Mouse (Mus musculus) embryonic fibroblast, embryonic 13.5 days (primary cell): ENCODE data around the gene Dnal4.

Experiments used
- CTCF ChIP-seq: IDR thresholded peaks from 2 replicates; pipeline ENCODE4 v1.5.1; 2011; ENCODE audit warnings: mild to moderate bottlenecking, control low read depth, low read length, moderate library complexity, borderline replicate concordance; ENCODE audit not compliant: insufficient read depth
- POLR2A ChIP-seq: IDR thresholded peaks from 2 replicates; pipeline ENCODE4 v1.6.1; 2011; ENCODE audit warnings: low read depth, mild to moderate bottlenecking, control low read depth, low read length, moderate library complexity

- TF ChIP-seq CTCF (no peak), POLR2A (no peak)
Measured at GRCm38 (mm10) chr15:79733192-79733591, 44.5 kb downstream of the Dnal4 start.
